Mouse (Mus musculus): ENCODE measurements around the gene Grap. TPM values are rescaled to one million over a fixed set of nuclear protein-coding genes. Genes with fewer than 3 reads are reported as not detected.

Grap gene
- polyA plus RNA-seq, 1 experiment = 0.06 TPM

DNA sequence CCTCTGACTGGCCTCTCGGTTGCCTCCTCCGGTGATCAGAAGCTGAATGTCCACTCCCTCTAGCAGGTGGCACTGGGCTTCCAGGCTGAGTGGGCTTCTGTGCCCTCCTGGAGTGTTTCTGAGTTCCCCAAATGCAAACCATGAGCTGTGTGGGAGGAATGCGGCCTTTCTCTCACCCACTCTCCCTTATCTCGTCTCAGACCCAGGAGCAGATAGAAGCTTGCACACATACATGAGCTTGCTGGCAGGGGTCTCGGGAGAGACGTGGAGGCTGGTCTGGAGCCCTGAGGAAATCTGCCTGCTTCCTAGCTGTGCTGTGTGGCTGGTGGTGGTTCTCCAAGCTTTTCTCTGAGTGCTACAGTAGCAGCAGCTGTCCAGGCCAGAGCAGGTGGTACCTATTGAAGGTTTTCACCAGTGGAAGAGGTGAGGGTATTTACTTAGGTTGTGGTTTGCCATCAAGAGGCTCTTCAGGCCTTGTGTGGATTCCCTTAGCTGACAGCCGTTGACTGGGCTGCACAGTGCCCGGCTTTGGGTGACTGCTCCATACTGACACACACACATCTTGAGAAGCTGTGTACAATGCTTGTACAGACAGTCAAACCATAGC, 32.2 kb downstream of the Grap start:
- no peak for TF ChIP-seq REST (IDR thresholded peaks at IDR 0.05; ENCODE audit: insufficient read depth, insufficient read length)
- TF ChIP-seq E2F4 (IDR thresholded peaks at IDR 0.05; ENCODE audit: insufficient read depth) = no peak
- TF ChIP-seq MAX (IDR thresholded peaks at IDR 0.05; ENCODE audit: low read depth) = no peak
- TF ChIP-seq POLR2A (IDR thresholded peaks at IDR 0.05; ENCODE audit: insufficient read length, low read depth) = no peak
- no peak for TF ChIP-seq SRF (IDR thresholded peaks at IDR 0.05; ENCODE audit: control insufficient read depth, insufficient read length, low read depth)
- TF ChIP-seq USF1 (IDR thresholded peaks at IDR 0.05; ENCODE audit: low read depth) = no peak
- TF ChIP-seq MYOG (IDR thresholded peaks at IDR 0.05; ENCODE audit: control insufficient read depth in 1 of 3, insufficient read depth in 1 of 3, insufficient read length in 2 of 3, low read depth in 2 of 3) = no peak
- no peak for TF ChIP-seq TCF12 (IDR thresholded peaks at IDR 0.05; ENCODE audit: insufficient read depth, poor library complexity, severe bottlenecking)
- Histone ChIP-seq H3K27me3 (ENCODE audit: control insufficient read depth, insufficient read depth, insufficient read length) (peaks cover 5% of the 10 kb centered on the region), H3K36me3 (ENCODE audit: control insufficient read depth, insufficient read depth) (no peaks in the 10 kb centered on the region), H3K4me3 (no peak overlapping the region), H3K79me2 (ENCODE audit: control insufficient read depth, insufficient read depth) (no peaks in the 10 kb centered on the region), H3ac (ENCODE audit: control insufficient read depth, insufficient read length) (no peak overlapping the region), H3K4me2 (ENCODE audit: low read depth) (no peak overlapping the region)

DNA sequence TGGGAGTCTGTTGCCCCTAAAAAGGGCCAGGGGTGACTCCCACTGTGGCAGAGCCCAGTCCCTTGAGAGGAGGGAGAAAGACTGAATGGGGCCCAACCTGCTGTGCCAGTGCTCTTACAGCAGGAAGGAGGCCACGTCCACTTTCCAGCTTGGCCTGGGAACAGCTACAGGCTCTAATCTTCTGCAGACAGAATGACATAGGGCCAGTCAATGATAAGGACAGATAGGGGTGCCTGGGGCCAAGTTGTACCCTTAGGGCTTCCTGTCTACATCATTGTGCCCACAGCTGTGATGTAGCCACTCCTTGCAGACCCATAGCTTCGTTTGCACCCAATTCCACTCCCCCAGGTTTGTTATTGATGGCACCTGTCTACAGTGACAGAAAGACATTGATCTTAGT, 33.1 kb downstream of the Grap start:
- H3K27me3 ChIP-seq (ENCODE audit: control insufficient read depth, insufficient read depth, insufficient read length) = no peaks in the 10 kb centered on the region
- H3K36me3 ChIP-seq (ENCODE audit: control insufficient read depth, insufficient read depth) = no peaks in the 10 kb centered on the region
- H3K4me3 ChIP-seq = no peak overlapping the region
- no peak for TF ChIP-seq TCF3 (IDR thresholded peaks at IDR 0.05; ENCODE audit: insufficient read length, low read depth)
- no peak for TF ChIP-seq SRF (IDR thresholded peaks at IDR 0.05; ENCODE audit: control insufficient read depth, insufficient read length, low read depth)
- TF ChIP-seq MYOG (IDR thresholded peaks at IDR 0.05; ENCODE audit: control insufficient read depth in 1 of 3, insufficient read depth in 1 of 3, insufficient read length in 2 of 3, low read depth in 2 of 3) = no peak
- TF ChIP-seq MYOD1 (IDR thresholded peaks at IDR 0.05; ENCODE audit: control insufficient read depth in 1 of 3, insufficient read length in 2 of 3, low read depth in 2 of 3) = no peak
- no peak for TF ChIP-seq TCF12 (IDR thresholded peaks at IDR 0.05; ENCODE audit: insufficient read depth, poor library complexity, severe bottlenecking)
- no peak for TF ChIP-seq USF1 (IDR thresholded peaks at IDR 0.05; ENCODE audit: low read depth)
- no peak for TF ChIP-seq POLR2A (IDR thresholded peaks at IDR 0.05; ENCODE audit: insufficient read length, low read depth)
- no peaks in the 10 kb centered on the region for H3K79me2 ChIP-seq (ENCODE audit: control insufficient read depth, insufficient read depth)
- H3K4me2 ChIP-seq (ENCODE audit: low read depth) = no peak overlapping the region
- no peak overlapping the region for H3ac ChIP-seq (ENCODE audit: control insufficient read depth, insufficient read length)

DNA sequence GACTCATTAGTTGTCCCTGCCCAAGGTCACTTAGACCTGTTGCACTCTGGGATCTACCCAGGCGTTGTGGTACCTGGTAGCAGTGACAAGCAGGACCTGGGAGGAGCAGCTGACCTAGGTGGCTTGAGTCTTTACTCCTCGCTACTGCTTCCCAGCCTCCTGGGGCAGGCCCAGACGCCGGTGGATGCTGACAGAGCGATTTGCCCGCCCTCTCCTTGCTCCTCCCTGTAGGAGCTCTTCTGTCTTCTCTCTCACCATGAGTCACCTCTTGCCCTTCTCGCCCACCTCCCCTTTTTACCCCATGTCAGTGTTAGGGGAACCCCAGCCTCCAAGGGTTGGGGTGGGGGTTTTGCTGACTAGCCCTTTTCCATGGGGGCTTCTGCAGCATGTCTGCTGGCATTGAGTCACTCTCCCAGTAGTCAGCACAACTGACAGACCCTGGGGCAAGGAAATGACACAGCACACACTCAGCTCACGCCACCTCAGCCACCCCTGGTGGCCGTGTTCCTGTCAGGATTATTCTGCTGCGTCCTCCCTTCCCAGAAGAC, 33.9 kb downstream of the Grap start:
- TF ChIP-seq TCF12 (IDR thresholded peaks at IDR 0.05; ENCODE audit: insufficient read depth, poor library complexity, severe bottlenecking) (no peak), MYOD1 (IDR thresholded peaks at IDR 0.05; ENCODE audit: control insufficient read depth in 1 of 3, insufficient read length in 2 of 3, low read depth in 2 of 3) (no peak), SRF (IDR thresholded peaks at IDR 0.05; ENCODE audit: control insufficient read depth, insufficient read length, low read depth) (no peak), REST (IDR thresholded peaks at IDR 0.05; ENCODE audit: insufficient read depth, insufficient read length) (no peak), E2F4 (IDR thresholded peaks at IDR 0.05; ENCODE audit: insufficient read depth) (no peak), USF1 (IDR thresholded peaks at IDR 0.05; ENCODE audit: low read depth) (no peak), POLR2A (IDR thresholded peaks at IDR 0.05; ENCODE audit: insufficient read length, low read depth) (no peak), MYOG (IDR thresholded peaks at IDR 0.05; ENCODE audit: control insufficient read depth in 1 of 3, insufficient read depth in 1 of 3, insufficient read length in 2 of 3, low read depth in 2 of 3) (no peak), POLR2AphosphoS2 (IDR thresholded peaks at IDR 0.05; ENCODE audit: insufficient read length, low read depth) (no peak), TCF3 (IDR thresholded peaks at IDR 0.05; ENCODE audit: insufficient read length, low read depth) (no peak), CEBPB (IDR thresholded peaks at IDR 0.05; ENCODE audit: insufficient read depth, poor library complexity, severe bottlenecking) (no peak), MAX (IDR thresholded peaks at IDR 0.05; ENCODE audit: low read depth) (no peak)

DNA sequence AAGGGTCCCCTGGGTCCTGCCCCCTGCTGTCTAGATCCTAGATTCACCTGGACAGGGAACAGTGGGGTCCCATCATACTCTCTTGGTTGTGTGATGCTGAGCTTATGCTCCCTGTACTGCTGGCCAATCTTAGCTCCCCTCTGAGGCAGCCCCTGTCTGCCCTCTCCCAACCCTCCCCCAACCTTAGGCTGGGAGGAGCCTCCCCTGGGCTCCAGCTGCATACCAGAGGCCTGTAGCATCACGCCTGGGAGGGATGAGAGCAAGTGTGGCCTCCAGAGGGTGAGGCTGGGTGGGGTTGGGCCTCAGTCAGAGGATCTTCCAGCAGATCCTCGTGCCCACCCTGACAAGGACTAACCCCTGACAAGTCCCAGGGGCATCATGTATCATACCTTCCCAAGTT, 34.5 kb downstream of the Grap start:
- H3ac ChIP-seq (ENCODE audit: control insufficient read depth, insufficient read length) = no peak overlapping the region
- H3K36me3 ChIP-seq (ENCODE audit: control insufficient read depth, insufficient read depth) = no peaks in the 10 kb centered on the region
- H3K4me2 ChIP-seq (ENCODE audit: low read depth) = no peak overlapping the region
- TF ChIP-seq E2F4 (IDR thresholded peaks at IDR 0.05; ENCODE audit: insufficient read depth) (no peak), REST (IDR thresholded peaks at IDR 0.05; ENCODE audit: insufficient read depth, insufficient read length) (no peak), SRF (IDR thresholded peaks at IDR 0.05; ENCODE audit: control insufficient read depth, insufficient read length, low read depth) (no peak), POLR2A (IDR thresholded peaks at IDR 0.05; ENCODE audit: insufficient read length, low read depth) (no peak), MYOG (IDR thresholded peaks at IDR 0.05; ENCODE audit: control insufficient read depth in 1 of 3, insufficient read depth in 1 of 3, insufficient read length in 2 of 3, low read depth in 2 of 3) (no peak), TCF12 (IDR thresholded peaks at IDR 0.05; ENCODE audit: insufficient read depth, poor library complexity, severe bottlenecking) (no peak), MAX (IDR thresholded peaks at IDR 0.05; ENCODE audit: low read depth) (no peak), TCF3 (IDR thresholded peaks at IDR 0.05; ENCODE audit: insufficient read length, low read depth) (no peak)
- no peak overlapping the region for H3K4me3 ChIP-seq
- no peaks in the 10 kb centered on the region for H3K79me2 ChIP-seq (ENCODE audit: control insufficient read depth, insufficient read depth)
- H3K27me3 ChIP-seq (ENCODE audit: control insufficient read depth, insufficient read depth, insufficient read length) = no peaks in the 10 kb centered on the region

More for the DNA sequence above, 33.9 kb downstream of the Grap start:
- Histone ChIP-seq H3K4me2 (ENCODE audit: low read depth) (no peak overlapping the region), H3K27me3 (ENCODE audit: control insufficient read depth, insufficient read depth, insufficient read length) (no peaks in the 10 kb centered on the region), H3K79me2 (ENCODE audit: control insufficient read depth, insufficient read depth) (no peaks in the 10 kb centered on the region), H3K36me3 (ENCODE audit: control insufficient read depth, insufficient read depth) (no peaks in the 10 kb centered on the region), H3K4me3 (no peak overlapping the region), H3ac (ENCODE audit: control insufficient read depth, insufficient read length) (no peak overlapping the region)

DNA sequence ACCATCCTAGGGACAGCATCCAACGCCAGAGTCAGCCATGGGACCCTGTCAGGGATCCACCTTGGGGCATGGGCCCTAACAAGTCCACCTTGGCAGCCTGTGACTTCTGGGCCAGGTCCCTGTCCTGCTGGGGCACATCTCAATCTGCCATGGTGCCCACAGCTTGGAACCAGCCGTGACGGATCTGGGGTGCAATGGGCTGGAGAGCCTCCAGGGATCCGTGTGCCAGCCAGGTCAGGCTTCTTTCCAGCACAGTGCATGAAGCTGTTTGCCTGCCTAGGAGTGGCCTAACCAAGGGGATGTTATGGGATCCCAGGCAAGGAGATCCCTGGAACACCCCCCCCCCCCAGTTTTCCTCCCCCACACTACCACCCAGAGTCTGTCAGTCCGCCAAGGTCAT, 39.9 kb downstream of the Grap start:
- TF ChIP-seq POLR2AphosphoS2 (IDR thresholded peaks at IDR 0.05; ENCODE audit: insufficient read length, low read depth) (no peak), MAX (IDR thresholded peaks at IDR 0.05; ENCODE audit: low read depth) (no peak), TCF3 (IDR thresholded peaks at IDR 0.05; ENCODE audit: insufficient read length, low read depth) (no peak), REST (IDR thresholded peaks at IDR 0.05; ENCODE audit: insufficient read depth, insufficient read length) (no peak), CEBPB (IDR thresholded peaks at IDR 0.05; ENCODE audit: insufficient read depth, poor library complexity, severe bottlenecking) (no peak), MYOD1 (IDR thresholded peaks at IDR 0.05; ENCODE audit: control insufficient read depth in 1 of 3, insufficient read length in 2 of 3, low read depth in 2 of 3) (no peak), MYOG (IDR thresholded peaks at IDR 0.05; ENCODE audit: control insufficient read depth in 1 of 3, insufficient read depth in 1 of 3, insufficient read length in 2 of 3, low read depth in 2 of 3) (no peak), USF1 (IDR thresholded peaks at IDR 0.05; ENCODE audit: low read depth) (no peak), TCF12 (IDR thresholded peaks at IDR 0.05; ENCODE audit: insufficient read depth, poor library complexity, severe bottlenecking) (no peak), POLR2A (IDR thresholded peaks at IDR 0.05; ENCODE audit: insufficient read length, low read depth) (no peak), SRF (IDR thresholded peaks at IDR 0.05; ENCODE audit: control insufficient read depth, insufficient read length, low read depth) (no peak), E2F4 (IDR thresholded peaks at IDR 0.05; ENCODE audit: insufficient read depth) (no peak)
- Histone ChIP-seq H3K79me2 (ENCODE audit: control insufficient read depth, insufficient read depth) (no peaks in the 10 kb centered on the region), H3K4me3 (no peak overlapping the region), H3K36me3 (ENCODE audit: control insufficient read depth, insufficient read depth) (no peaks in the 10 kb centered on the region), H3K27me3 (ENCODE audit: control insufficient read depth, insufficient read depth, insufficient read length) (peaks cover 32% of the 10 kb centered on the region), H3ac (ENCODE audit: control insufficient read depth, insufficient read length) (no peak overlapping the region), H3K4me2 (ENCODE audit: low read depth) (no peak overlapping the region)

Measured in myocyte (in vitro differentiated cells).